12 mouse cellular contexts compared by ENCODE assay signal in genomic region chr8:95396752-95397151, GRCm38 (mm10). TPM values are rescaled to one million over a fixed set of nuclear protein-coding genes. Genes with fewer than 3 reads are reported as not detected.
DNase-seq lines count a peak whose midpoint lies in the region; ATAC-seq and TF ChIP-seq lines count a peak whose summit lies in the region.
"Had no signal": no experiment of that assay in that cellular context is flagged by ENCODE, and none has a peak within 500 bp of the region (broad histone marks: within the 10 kb centered on the region; RNA-seq: fewer than 3 reads in every experiment).

No protein-coding gene starts in this region.

- no peak for TF ChIP-seq CTCF in C2C12 (IDR thresholded peaks at IDR 0.05; ENCODE audit: control insufficient read depth, insufficient read depth, insufficient read length)

- H3ac ChIP-seq in C2C12 (ENCODE audit: control insufficient read depth, insufficient read length, low read depth), result no peak overlapping the region

- no peak overlapping the region for H3K4me3 ChIP-seq in hindbrain, embryonic 10.5 days
- H3K4me3 ChIP-seq in hindbrain, embryonic 14.5 days (replicated peaks; ENCODE audit: low read length), result no peak overlapping the region
- H3K4me3 ChIP-seq in C2C12 (ENCODE audit: insufficient read depth, poor library complexity, severe bottlenecking), result no peak overlapping the region
- H3K4me3 ChIP-seq in intestine, embryonic 16.5 days (ENCODE audit: low read length), result no peak overlapping the region

- H3K27me3 ChIP-seq in hindbrain, embryonic 10.5 days (ENCODE audit: insufficient read depth, poor library complexity, severe bottlenecking), result no peaks in the 10 kb centered on the region
- no peaks in the 10 kb centered on the region for H3K27me3 ChIP-seq in hindbrain, embryonic 14.5 days (ENCODE audit: control insufficient read depth, insufficient read depth, low read length)
- H3K27me3 ChIP-seq in C2C12 (ENCODE audit: control insufficient read depth, insufficient read depth, insufficient read length), result no peaks in the 10 kb centered on the region
- no peaks in the 10 kb centered on the region for H3K27me3 ChIP-seq in intestine, embryonic 16.5 days (replicated peaks; ENCODE audit: control insufficient read depth, insufficient read depth, low read length)

- no peaks in the 10 kb centered on the region for H3K79me3 ChIP-seq in C2C12 (ENCODE audit: low read depth)

- ATAC-seq in hindbrain, embryonic 14.5 days (ENCODE audit: low FRiP score), result no peak
- ATAC-seq in intestine, embryonic 16.5 days, result no peak
- ATAC-seq in megakaryocyte, adult 5-6 weeks (ENCODE audit: poor library complexity, severe bottlenecking), result no peak
- ATAC-seq: activated CD4-positive, CD25-positive, alpha-beta regulatory T cell, adult 4 months; forebrain, embryonic 16.5 days had no signal

- H3K4me2 ChIP-seq in hindbrain, embryonic 14.5 days (replicated peaks), result no peak overlapping the region
- H3K4me2 ChIP-seq in intestine, embryonic 16.5 days (ENCODE audit: low read depth, low read length), result no peak overlapping the region

- peak overlapping the region; percentile 67 for H3K27ac ChIP-seq in hindbrain, embryonic 10.5 days
- no peak overlapping the region for H3K27ac ChIP-seq in hindbrain, embryonic 14.5 days
- H3K27ac ChIP-seq in intestine, embryonic 16.5 days (ENCODE audit: low read length), result 0 out of 2 replicates have a peak overlapping the region, but pooled peaks have one; percentile 7

- WGBS in hindbrain, embryonic 10.5 days, result 63% methylated on average over 11 of the region's 11 CpGs
- 71% methylated on average over 11 of the region's 11 CpGs for WGBS in hindbrain, embryonic 14.5 days
- WGBS in intestine, embryonic 16.5 days, result 63% methylated on average over 11 of the region's 11 CpGs

- H3K79me2 ChIP-seq in C2C12 (ENCODE audit: control insufficient read depth, insufficient read depth), result no peaks in the 10 kb centered on the region

- H3K9ac ChIP-seq in hindbrain, embryonic 14.5 days, result no peak overlapping the region
- no peak overlapping the region for H3K9ac ChIP-seq in intestine, embryonic 16.5 days (ENCODE audit: low read depth, low read length)

- no peak for DNase-seq in hindbrain, embryonic 10.5 days (ENCODE audit: low spot score)
- no peak for DNase-seq in hindbrain, embryonic 14.5 days (ENCODE audit: low spot score)
- peak; percentile 7 for DNase-seq in Muller cell, postnatal 12 days (ENCODE audit: inconsistent ontology term)
- DNase-seq in liver, result no peak
- no peak for DNase-seq in testis, postnatal 10 days (ENCODE audit: low spot score)
- DNase-seq: cerebellum, postnatal 25 days; thymus, postnatal 14 days had no signal

- no peaks in the 10 kb centered on the region for H3K36me3 ChIP-seq in hindbrain, embryonic 10.5 days
- H3K36me3 ChIP-seq in hindbrain, embryonic 14.5 days (replicated peaks; ENCODE audit: control insufficient read depth, insufficient read depth), result no peaks in the 10 kb centered on the region
- H3K36me3 ChIP-seq in C2C12 (ENCODE audit: control insufficient read depth, insufficient read depth), result no peaks in the 10 kb centered on the region
- H3K36me3 ChIP-seq in intestine, embryonic 16.5 days (ENCODE audit: control insufficient read depth, insufficient read depth, low read length), result no peaks in the 10 kb centered on the region

- peaks cover 53% of the 10 kb centered on the region for H3K4me1 ChIP-seq in hindbrain, embryonic 10.5 days (replicated peaks)
- H3K4me1 ChIP-seq in hindbrain, embryonic 14.5 days (replicated peaks; ENCODE audit: control insufficient read depth, insufficient read depth, low read length), result 0 out of 2 replicates have a peak, but pooled peaks cover 3% of the 10 kb centered on the region
- H3K4me1 ChIP-seq in intestine, embryonic 16.5 days (ENCODE audit: control insufficient read depth, insufficient read depth, low read length), result peaks cover 10% of the 10 kb centered on the region

- H3K9me3 ChIP-seq in hindbrain, embryonic 10.5 days, result no peaks in the 10 kb centered on the region
- H3K9me3 ChIP-seq in hindbrain, embryonic 14.5 days (ENCODE audit: control insufficient read depth, low read length), result no peaks in the 10 kb centered on the region
- no peaks in the 10 kb centered on the region for H3K9me3 ChIP-seq in intestine, embryonic 16.5 days (ENCODE audit: control insufficient read depth, low read length)

TF ChIP-seq in C2C12, 6 proteins besides CTCF, POLR2A, EP300 and RAD21:
- TF ChIP-seq FOSL1 (IDR thresholded peaks at IDR 0.05; ENCODE audit: insufficient read depth, low read length, poor library complexity, severe bottlenecking), result no peak
- peak; percentile 26 for TF ChIP-seq USF1 (IDR thresholded peaks at IDR 0.05; ENCODE audit: low read depth)

RNA-seq across cellular contexts. Expression of gene Cfap20, which starts 37.9 kb away (rescaled TPM):
- polyA plus RNA-seq in hindbrain, embryonic 10.5 days (2016; fragmentation: Nextera tagmentation; extraction: Ambion mirVana), result 135 and 146 TPM in 2 replicates
- 128 and 139 TPM in 2 replicates for polyA plus RNA-seq in hindbrain, embryonic 14.5 days (2014; fragmentation: Nextera tagmentation; extraction: Ambion mirVana)
- polyA plus RNA-seq in C2C12 (2012; fragmentation: generic; extraction: Trizol), result 45.0 TPM
- 100 and 113 TPM in 2 replicates for polyA plus RNA-seq in intestine, embryonic 16.5 days (2015; fragmentation: Nextera tagmentation; extraction: Ambion mirVana)
- 45.0 and 53.8 TPM in 2 replicates for total RNA-seq in megakaryocyte, adult 5-6 weeks (2015)
- total RNA-seq in megakaryocyte, adult 5-6 weeks (2017), result 28.4 and 34.7 TPM in 2 replicates

RNA-seq across cellular contexts. Expression of gene Mmp15, which starts 44.7 kb away (rescaled TPM):
- polyA plus RNA-seq in hindbrain, embryonic 10.5 days (2016; fragmentation: Nextera tagmentation; extraction: Ambion mirVana), result 15.2 and 19.4 TPM in 2 replicates
- polyA plus RNA-seq in hindbrain, embryonic 14.5 days (2014; fragmentation: Nextera tagmentation; extraction: Ambion mirVana), result 24.6 and 26.5 TPM in 2 replicates
- polyA plus RNA-seq in C2C12 (2012; fragmentation: generic; extraction: Trizol), result 6.0 TPM
- 7.9 and 8.3 TPM in 2 replicates for polyA plus RNA-seq in intestine, embryonic 16.5 days (2015; fragmentation: Nextera tagmentation; extraction: Ambion mirVana)
- not detected in 2 replicates for total RNA-seq in megakaryocyte, adult 5-6 weeks (2015)
- total RNA-seq in megakaryocyte, adult 5-6 weeks (2017), result not detected in 2 replicates
